Mouse (Mus musculus) macrophage (primary cell): ENCODE results near the gene P2ry12. TPM values are rescaled to one million over a fixed set of nuclear protein-coding genes. Genes with fewer than 3 reads are reported as not detected.

ENCODE experiments used
- H3K27ac ChIP-seq: fragments of 350-480 bp; formaldehyde crosslinking; 2 replicates; pipeline ENCODE4 v1.9.0; 2021
- H3K36me3 ChIP-seq: fragments of 350-480 bp; formaldehyde crosslinking; 2 replicates; pipeline ENCODE4 v1.9.0; 2021; ENCODE audit errors: inconsistent target
- H3K4me3 ChIP-seq: fragments of 350-480 bp; formaldehyde crosslinking; 2 replicates; pipeline ENCODE4 v1.9.0; 2021; ENCODE audit errors: inconsistent target
- H3K79me2 ChIP-seq: fragments of 350-480 bp; formaldehyde crosslinking; 2 replicates; pipeline ENCODE4 v1.9.0; 2021; ENCODE audit errors: inconsistent target
- WGBS: methylation state at CpG from one replicate; pipeline ENCODE4 v1.1.7; 2026; ENCODE audit warnings: inconsistent platforms; ENCODE audit not compliant: missing documents; 5-methylcytosine and 5-hydroxymethylcytosine counted together
- polyA plus RNA-seq: library from polyadenylated mRNA; stranded (reverse); fragments of 250-400 nt; gene quantifications from 3 replicates; pipeline ENCODE4 v1.2.4, GENCODE M21; 2018; ENCODE audit warnings: inconsistent platforms
- total RNA-seq, 78 experiments: library from RNA; depleted of rRNA; stranded (reverse); fragments of 250-400 nt; gene quantifications; 1 replicate in 9 of 78; 2 replicates in 24 of 78; 3 replicates in 43 of 78; 4 replicates in 2 of 78; pipeline ENCODE4 v1.2.4; 2018; ENCODE audit warnings: inconsistent platforms in 56 of 78

The P2ry12 gene
- total RNA-seq (2018; cell fraction: chromatin; rRNA removed) = 1 to 10 TPM in 21 of 26 experiments, under 1 TPM in 2, not detected in 3; 0.58 to 8.5 (median 3.7) TPM
- 10 to 100 TPM in 11 of 26 experiments, 1 to 10 TPM in 15; 4.2 to 13.4 (median 7.8) TPM for total RNA-seq (2018; cell fraction: cytosol; rRNA removed)
- 10 to 100 TPM in 6 of 26 experiments, 1 to 10 TPM in 19, under 1 TPM in 1; 0.79 to 15.2 (median 5.8) TPM for total RNA-seq (2018; cell fraction: nucleus; rRNA removed)
- polyA plus RNA-seq = 11.1 to 13.5 TPM (median 11.2 TPM) in 3 replicates

GRCm38 (mm10) chr3:59262704-59263103, at the start of gene P2ry12:
Gene P2ry12, minus strand, starts transcription at chr3:59262871.
- peak within 1 kb of the TSS; percentile 31 for H3K4me3 ChIP-seq
- no peaks in the 10 kb centered on the region for H3K79me2 ChIP-seq
- WGBS = 30% methylated on average over 7 of the region's 7 CpGs
- H3K36me3 ChIP-seq = no peaks in the 10 kb centered on the region
- peak within 1 kb of the TSS; percentile 82 for H3K27ac ChIP-seq

DNA sequence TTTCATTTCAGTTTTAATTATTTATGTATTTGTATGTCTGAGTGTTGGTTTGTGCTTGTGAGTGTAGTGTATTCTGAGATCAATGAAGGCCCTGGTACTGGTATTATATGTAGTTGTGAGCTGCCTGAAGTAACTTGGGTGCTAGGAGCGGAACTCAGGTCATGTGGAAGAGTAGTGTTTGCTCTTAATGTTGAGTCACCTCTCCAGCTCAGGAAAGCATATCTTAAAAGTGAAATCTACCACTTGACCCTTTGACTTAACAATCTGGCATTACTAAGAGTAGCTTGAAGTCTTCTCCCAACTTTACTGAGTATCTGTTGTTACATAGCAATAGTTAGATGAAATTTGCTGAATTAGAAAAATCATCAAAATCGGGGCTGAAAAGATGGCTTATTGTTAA, 42.8 kb upstream of the P2ry12 start:
- Histone ChIP-seq H3K36me3 (no peaks in the 10 kb centered on the region), H3K27ac (no peak overlapping the region), H3K4me3 (no peak overlapping the region), H3K79me2 (no peaks in the 10 kb centered on the region)
- WGBS = 95% methylated on average over 2 of the region's 2 CpGs

GRCm38 (mm10) chr3:59304944-59305343, 42.3 kb upstream of the P2ry12 start:
- Histone ChIP-seq H3K36me3 (no peaks in the 10 kb centered on the region), H3K27ac (no peak overlapping the region), H3K4me3 (no peak overlapping the region), H3K79me2 (no peaks in the 10 kb centered on the region)
- WGBS = 98% methylated on average over 5 of the region's 5 CpGs

DNA sequence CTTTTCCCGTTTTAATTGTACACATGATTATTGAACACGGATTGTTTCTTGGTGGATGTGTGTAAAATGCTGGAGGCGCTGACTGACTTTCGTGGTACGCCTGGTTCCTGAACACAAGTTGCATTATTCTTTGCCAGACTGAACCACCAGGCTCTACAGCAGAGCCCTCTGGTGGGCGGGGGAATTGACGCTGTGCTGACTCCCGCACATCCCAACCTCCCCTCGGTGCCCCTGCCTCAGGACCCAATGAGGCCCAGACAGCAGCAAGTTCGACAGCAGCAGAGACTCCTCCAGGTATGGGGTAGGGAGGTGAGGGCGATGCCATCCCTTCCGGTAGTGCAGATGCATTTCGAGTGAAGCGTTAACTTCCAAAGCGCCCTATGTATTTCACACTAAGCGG, 35.0 kb upstream of the P2ry12 start:
- Histone ChIP-seq H3K36me3 (no peaks in the 10 kb centered on the region), H3K27ac (no peak overlapping the region), H3K79me2 (no peaks in the 10 kb centered on the region), H3K4me3 (no peak overlapping the region)
- WGBS = over 99% methylated on average over 16 of the region's 16 CpGs

DNA sequence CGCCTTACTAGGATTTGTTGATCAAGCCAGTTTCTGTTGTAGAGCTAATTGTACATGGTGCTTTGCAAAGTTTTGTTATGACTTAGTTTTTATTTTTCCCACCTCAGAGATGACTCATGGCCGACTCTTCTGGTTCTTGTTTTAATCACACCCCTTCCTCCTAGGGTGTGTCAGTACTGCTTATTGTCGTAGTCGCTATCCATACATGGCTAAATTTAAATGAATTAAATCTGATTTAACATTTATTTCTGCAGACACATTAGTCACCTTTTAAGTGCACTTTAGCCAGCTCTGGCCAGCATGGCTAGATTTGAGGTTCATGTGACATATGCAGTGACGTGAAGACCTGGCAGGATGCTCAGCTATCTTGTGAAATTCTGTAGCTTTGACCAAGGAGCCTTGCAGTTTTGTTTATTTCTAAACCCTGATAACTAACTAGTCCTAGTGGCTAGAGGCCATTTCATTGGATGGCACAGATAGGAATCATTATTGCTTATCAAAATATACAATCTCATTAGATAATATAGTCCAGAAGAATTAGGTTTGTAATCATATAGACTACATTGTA, 34.0 kb upstream of the P2ry12 start:
- Histone ChIP-seq H3K36me3 (no peaks in the 10 kb centered on the region), H3K4me3 (no peak overlapping the region), H3K79me2 (no peaks in the 10 kb centered on the region), H3K27ac (no peak overlapping the region)
- WGBS = 91% methylated on average over 5 of the region's 5 CpGs

DNA sequence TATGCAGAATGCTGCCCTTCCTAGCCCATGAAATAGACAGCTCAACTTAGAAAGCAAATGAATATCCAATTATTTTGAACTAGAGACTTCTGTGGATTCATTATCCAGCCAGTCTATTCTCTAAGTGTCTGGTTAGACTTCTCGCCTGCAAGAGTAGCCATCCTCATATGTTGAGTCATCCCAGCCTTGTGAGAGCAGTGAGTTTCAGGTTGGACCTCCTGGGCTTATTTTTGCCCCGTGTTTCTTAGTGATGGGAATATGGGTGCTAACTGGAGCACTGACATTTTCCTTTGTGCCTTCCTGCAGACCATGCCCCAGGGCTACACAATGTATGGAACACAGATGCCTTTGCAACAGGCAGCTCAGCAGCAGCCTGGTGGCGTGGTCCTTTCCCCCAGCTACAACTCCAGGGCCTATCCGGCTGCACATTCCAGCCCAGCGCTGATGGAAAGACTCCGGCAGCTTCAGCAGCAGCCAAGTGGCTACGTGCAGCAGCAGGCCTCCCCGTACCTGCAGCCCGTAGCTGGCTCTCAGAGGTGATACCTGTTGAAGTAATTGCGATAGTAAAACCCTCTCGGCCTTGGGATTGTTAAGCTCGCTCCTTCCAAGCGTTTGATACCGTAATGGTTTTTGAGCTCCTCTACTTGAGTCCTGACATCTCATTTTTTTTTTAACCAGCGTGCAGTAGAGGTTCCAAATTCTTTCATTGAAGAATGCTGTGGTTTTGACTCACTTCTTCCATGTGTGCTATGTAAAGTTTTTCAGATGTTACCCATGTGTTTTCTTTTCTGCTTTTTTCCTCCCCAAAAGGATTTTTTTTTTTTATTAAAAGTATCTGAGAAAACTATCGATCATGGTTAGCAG, 33.3 kb upstream of the P2ry12 start:
- WGBS = 90% methylated on average over 16 of the region's 16 CpGs
- Histone ChIP-seq H3K79me2 (no peaks in the 10 kb centered on the region), H3K4me3 (no peak overlapping the region), H3K27ac (no peak overlapping the region), H3K36me3 (no peaks in the 10 kb centered on the region)

DNA sequence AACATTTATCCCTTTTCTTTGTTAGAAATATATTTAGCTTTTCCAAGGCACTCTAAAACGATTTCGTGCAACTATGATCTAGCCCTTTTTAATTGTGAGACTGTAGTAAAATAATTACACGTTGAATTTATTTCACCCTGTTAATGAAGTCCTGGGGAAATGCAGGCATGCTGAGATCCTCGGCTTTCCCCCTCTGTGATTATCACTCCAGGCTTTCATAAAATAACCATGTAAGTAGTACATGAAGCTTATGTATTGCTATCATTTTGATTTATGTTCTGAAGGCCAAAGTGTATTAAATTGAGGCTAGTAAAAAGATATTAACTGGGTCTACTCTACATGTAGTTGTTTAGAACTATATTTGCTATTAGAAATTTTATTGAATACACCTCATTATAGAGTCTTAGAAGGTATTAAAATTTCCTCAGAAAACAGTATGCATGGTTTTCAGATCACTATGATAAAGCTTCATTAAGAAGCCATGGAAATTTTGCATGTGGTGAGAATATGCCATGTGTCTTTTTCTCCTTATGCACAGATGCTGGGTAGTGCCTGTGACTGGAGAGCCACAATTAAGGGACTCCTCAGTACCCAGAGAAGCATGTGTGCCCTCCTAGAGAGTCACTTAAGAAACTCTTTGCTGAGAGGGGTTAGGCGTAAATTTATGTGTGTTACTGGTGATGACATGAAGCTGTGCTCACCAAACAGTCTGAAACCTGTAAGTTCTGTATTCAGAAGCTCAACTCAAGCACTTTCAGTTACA, 30.9 kb upstream of the P2ry12 start:
- WGBS = 82% methylated on average over 5 of the region's 5 CpGs
- H3K79me2 ChIP-seq = no peaks in the 10 kb centered on the region
- no peaks in the 10 kb centered on the region for H3K36me3 ChIP-seq

GRCm38 (mm10) chr3:59290551-59290950, 27.9 kb upstream of the P2ry12 start:
- H3K4me3 ChIP-seq = no peak overlapping the region
- 90% methylated on average over 2 of the region's 2 CpGs for WGBS
- no peaks in the 10 kb centered on the region for H3K79me2 ChIP-seq
- H3K36me3 ChIP-seq = no peaks in the 10 kb centered on the region
- H3K27ac ChIP-seq = no peak overlapping the region

More for the DNA sequence above, 30.9 kb upstream of the P2ry12 start:
- H3K4me3 ChIP-seq = no peak overlapping the region
- H3K27ac ChIP-seq = no peak overlapping the region

DNA sequence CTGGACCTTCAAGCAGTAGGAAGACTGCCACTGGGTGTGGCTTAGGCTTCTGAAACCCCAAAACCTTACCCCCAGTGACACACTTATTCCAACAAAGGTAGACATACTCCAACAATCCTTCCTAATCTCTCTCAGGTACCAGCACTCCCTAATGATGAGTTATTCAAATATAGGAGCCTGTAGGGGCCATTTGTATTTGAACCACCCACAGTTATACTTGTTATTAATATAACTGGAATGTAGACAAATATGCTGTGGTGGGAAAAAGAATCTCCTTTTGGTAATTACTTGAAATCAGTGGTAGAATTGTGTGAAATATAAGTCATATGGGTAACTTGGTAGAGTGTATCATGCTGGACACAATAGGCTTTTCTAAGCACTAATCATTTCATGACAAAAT, 15.9 kb upstream of the P2ry12 start:
- Histone ChIP-seq H3K4me3 (no peak overlapping the region), H3K27ac (no peak overlapping the region), H3K36me3 (no peaks in the 10 kb centered on the region), H3K79me2 (no peaks in the 10 kb centered on the region)

DNA sequence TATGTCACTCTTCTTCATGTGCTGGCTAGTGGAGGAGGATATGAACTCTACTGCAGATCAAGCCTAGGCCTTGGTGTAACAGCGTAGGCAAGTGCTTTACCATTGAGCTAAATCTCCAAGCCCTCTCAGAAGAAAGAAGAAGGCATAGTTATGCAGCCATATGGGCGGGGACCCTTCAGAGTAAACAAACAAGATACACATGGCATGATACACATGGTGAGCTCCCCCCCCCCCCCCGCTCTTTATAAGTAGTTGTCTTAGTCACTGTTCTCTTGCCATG, 15.5 kb upstream of the P2ry12 start:
- Histone ChIP-seq H3K79me2 (no peaks in the 10 kb centered on the region), H3K4me3 (no peak overlapping the region), H3K36me3 (no peaks in the 10 kb centered on the region), H3K27ac (no peak overlapping the region)
- WGBS = 95% methylated on average over 3 of the region's 3 CpGs

GRCm38 (mm10) chr3:59277502-59278253, 15.0 kb upstream of the P2ry12 start:
- no peak overlapping the region for H3K27ac ChIP-seq
- no peaks in the 10 kb centered on the region for H3K79me2 ChIP-seq
- 98% methylated on average over 3 of the region's 3 CpGs for WGBS
- no peaks in the 10 kb centered on the region for H3K36me3 ChIP-seq
- no peak overlapping the region for H3K4me3 ChIP-seq

GRCm38 (mm10) chr3:59270811-59271210, 8.1 kb upstream of the P2ry12 start:
- H3K36me3 ChIP-seq = no peaks in the 10 kb centered on the region
- no peak overlapping the region for H3K27ac ChIP-seq
- H3K79me2 ChIP-seq = no peaks in the 10 kb centered on the region
- 96% methylated on average over 6 of the region's 6 CpGs for WGBS
- no peak overlapping the region for H3K4me3 ChIP-seq

GRCm38 (mm10) chr3:59263988-59264387, 1.3 kb upstream of the P2ry12 start:
- 47% methylated on average over 3 of the region's 3 CpGs for WGBS
- Histone ChIP-seq H3K27ac (peak overlapping the region; percentile 82; the same call in 1 of the 2 replicates), H3K36me3 (no peaks in the 10 kb centered on the region), H3K79me2 (no peaks in the 10 kb centered on the region), H3K4me3 (no peak overlapping the region)

GRCm38 (mm10) chr3:59263417-59263816, 746 bp upstream of the P2ry12 start:
- H3K27ac ChIP-seq = peak overlapping the region; percentile 82
- no peak overlapping the region for H3K4me3 ChIP-seq
- no peaks in the 10 kb centered on the region for H3K36me3 ChIP-seq
- WGBS = 92% methylated on average over 2 of the region's 2 CpGs
- H3K79me2 ChIP-seq = no peaks in the 10 kb centered on the region
